Mouse (Mus musculus): ENCODE measurements at regions not wholly inside any gene's neighbourhood (a gene's known extent, or its start where the extent isn't known, plus 50 kb on each side); places are given as distances from the start of the nearest gene placed in this dataset.
A peak's percentile ranks its signal among the peaks of the same experiment; 100 is the strongest.

DNA sequence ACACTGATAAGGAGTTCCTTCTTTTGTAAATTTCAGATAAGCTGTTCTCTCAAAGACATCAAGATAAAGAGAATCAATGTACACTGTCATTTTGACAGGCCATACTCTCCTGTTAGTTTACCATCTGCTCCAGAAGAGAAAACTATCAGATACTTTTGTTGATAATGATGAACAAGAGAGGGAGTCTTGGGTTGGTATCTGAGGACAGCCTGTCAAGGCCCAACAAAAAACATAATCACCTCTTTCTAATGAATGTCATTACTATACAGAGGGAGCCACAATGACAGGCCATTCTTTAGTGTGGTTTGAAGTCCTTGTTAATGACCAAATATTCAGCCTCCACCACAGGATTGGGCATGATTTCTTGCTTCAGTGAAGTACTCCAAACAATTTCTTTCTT, 743.0 kb upstream of the Lrrn3 start:
- TF ChIP-seq EP300 (IDR thresholded peaks at IDR 0.05; ENCODE audit: low read depth in 1 of 2, low read length in 2 of 2) (no peak), UBTF (IDR thresholded peaks at IDR 0.05; ENCODE audit: borderline replicate concordance, insufficient read depth, low read depth, low read length) (no peak)

GRCm38 (mm10) chr12:42181646-42182045, 695.4 kb upstream of the Lrrn3 start:
- Histone ChIP-seq H3K36me3 (ENCODE audit: control insufficient read depth in 1 of 2, insufficient read depth in 2 of 2, low read length in 2 of 2) (no peaks in the 10 kb centered on the region), H3K4me1 (ENCODE audit: control insufficient read depth in 1 of 2, insufficient read depth in 2 of 2, low read length in 2 of 2) (no peaks in the 10 kb centered on the region), H3K4me3 (ENCODE audit: control insufficient read depth in 1 of 2, insufficient read depth in 1 of 2, low read depth in 2 of 2, low read length in 2 of 2) (no peak overlapping the region), H3K79me2 (ENCODE audit: control insufficient read depth, insufficient read depth, low read length, poor library complexity) (no peaks in the 10 kb centered on the region), H3K27me3 (ENCODE audit: control insufficient read depth in 1 of 2, insufficient read depth in 2 of 2, low read length in 2 of 2) (no peaks in the 10 kb centered on the region), H3K27ac (ENCODE audit: control insufficient read depth, low read depth, low read length) (no peak overlapping the region), H3K9me3 (replicated peaks; ENCODE audit: insufficient read depth, low read length) (no peaks in the 10 kb centered on the region), H3K9ac (ENCODE audit: control insufficient read depth, low read depth, low read length, poor library complexity, severe bottlenecking) (no peak overlapping the region)
- peak; percentile 8 for DNase-seq (ENCODE audit: low read depth, low spot score)
- no peak for TF ChIP-seq MYC (IDR thresholded peaks at IDR 0.05; ENCODE audit: low read depth, low read length)
- no peak for TF ChIP-seq TBP (IDR thresholded peaks at IDR 0.05; ENCODE audit: low read depth, low read length)
- no peak for TF ChIP-seq MEF2A (IDR thresholded peaks at IDR 0.05; ENCODE audit: extremely low read depth, insufficient replicate concordance, low read depth, low read length, poor library complexity, severe bottlenecking)
- no peak for TF ChIP-seq ZC3H11A (IDR thresholded peaks at IDR 0.05; ENCODE audit: low read depth, low read length)
- no peak for TF ChIP-seq CTCF (IDR thresholded peaks at IDR 0.05 in 2 of 3, conservative IDR thresholded peaks at IDR 0.05 in 1 of 3; ENCODE audit: control insufficient read depth in 1 of 3, insufficient read depth in 1 of 3, low read depth in 2 of 3, low read length in 3 of 3, poor library complexity in 1 of 3, severe bottlenecking in 1 of 3)
- TF ChIP-seq MYB (IDR thresholded peaks at IDR 0.05; ENCODE audit: low read depth, low read length) = no peak
- TF ChIP-seq CHD1 (IDR thresholded peaks at IDR 0.05; ENCODE audit: low read depth, low read length) = no peak
- no peak for TF ChIP-seq ZMIZ1 (IDR thresholded peaks at IDR 0.05; ENCODE audit: low read depth, low read length)
- TF ChIP-seq SMC3 (IDR thresholded peaks at IDR 0.05; ENCODE audit: low read depth, low read length) = no peak
- no peak for TF ChIP-seq TAL1 (IDR thresholded peaks at IDR 0.05; ENCODE audit: low read length)
- no peak for TF ChIP-seq POLR2AphosphoS2 (IDR thresholded peaks at IDR 0.05; ENCODE audit: low read length)
- TF ChIP-seq HCFC1 (IDR thresholded peaks at IDR 0.05; ENCODE audit: low read depth, low read length) = no peak
- TF ChIP-seq MXI1 (IDR thresholded peaks at IDR 0.05; ENCODE audit: low read depth, low read length) = no peak

More for the DNA sequence above, 743.0 kb upstream of the Lrrn3 start:
- Histone ChIP-seq H3K4me3 (ENCODE audit: control insufficient read depth in 1 of 2, insufficient read depth in 1 of 2, low read depth in 2 of 2, low read length in 2 of 2) (no peak overlapping the region), H3K36me3 (ENCODE audit: control insufficient read depth in 1 of 2, insufficient read depth in 2 of 2, low read length in 2 of 2) (no peaks in the 10 kb centered on the region), H3K27ac (ENCODE audit: control insufficient read depth, low read depth, low read length) (no peak overlapping the region), H3K9ac (ENCODE audit: control insufficient read depth, low read depth, low read length, poor library complexity, severe bottlenecking) (no peak overlapping the region), H3K27me3 (ENCODE audit: control insufficient read depth in 1 of 2, insufficient read depth in 2 of 2, low read length in 2 of 2) (no peaks in the 10 kb centered on the region), H3K9me3 (replicated peaks; ENCODE audit: insufficient read depth, low read length) (no peaks in the 10 kb centered on the region), H3K4me1 (ENCODE audit: control insufficient read depth in 1 of 2, insufficient read depth in 2 of 2, low read length in 2 of 2) (no peaks in the 10 kb centered on the region), H3K79me2 (ENCODE audit: control insufficient read depth, insufficient read depth, low read length, poor library complexity) (no peaks in the 10 kb centered on the region)
- no peak for DNase-seq (ENCODE audit: low read depth, low spot score)
